Mouse (Mus musculus) heart, embryonic 13.5 days (tissue): ENCODE measurements around the gene Cbx6. TPM values are rescaled to one million over a fixed set of nuclear protein-coding genes. Genes with fewer than 3 reads are reported as not detected.
A peak's percentile ranks its signal among the peaks of the same experiment; 100 is the strongest.
"Not testable (repeated sequence)": the region's sequence is repeated elsewhere in the genome, so short reads cannot be mapped to it uniquely, and the experiment has no call there.

Experiments
- ATAC-seq: fragments of 200-750 bp; cut with Nextera tagmentation; 2 replicates; pipeline ENCODE4 v1.8.0; 2017; ENCODE audit warnings: moderate TSS enrichment; ENCODE audit not compliant: insufficient number of reproducible peaks, low FRiP score, low TSS enrichment; ENCODE audit errors: extremely low read depth
- H3K27ac ChIP-seq: fragments of 300-500 bp; sonication (generic); replicated peaks from 2 replicates; pipeline ENCODE4 v1.5.1; 2015; ENCODE audit warnings: moderate library complexity, mild to moderate bottlenecking, inconsistent platforms
- H3K27me3 ChIP-seq: fragments of 300-500 bp; sonication (generic); replicated peaks from 2 replicates; pipeline ENCODE4 v1.6.1; 2015; ENCODE audit warnings: mild to moderate bottlenecking, inconsistent platforms
- H3K36me3 ChIP-seq: fragments of 300-500 bp; sonication (generic); 2 replicates; pipeline ENCODE4 v1.6.1; 2015; ENCODE audit warnings: mild to moderate bottlenecking, inconsistent platforms
- H3K4me1 ChIP-seq: fragments of 300-500 bp; sonication (generic); 2 replicates; pipeline ENCODE4 v1.6.1; 2015; ENCODE audit warnings: inconsistent platforms
- H3K4me2 ChIP-seq: fragments of 300-500 bp; sonication (generic); 2 replicates; pipeline ENCODE4 v1.6.1; 2015; ENCODE audit warnings: inconsistent platforms, mild to moderate bottlenecking, moderate library complexity
- H3K4me3 ChIP-seq: fragments of 300-500 bp; sonication (generic); 2 replicates; pipeline ENCODE4 v1.5.1; 2015; ENCODE audit warnings: moderate library complexity, mild to moderate bottlenecking, inconsistent platforms
- H3K9ac ChIP-seq: fragments of 300-500 bp; sonication (generic); 2 replicates; pipeline ENCODE4 v1.6.1; 2015; ENCODE audit warnings: inconsistent platforms, mild to moderate bottlenecking, moderate library complexity
- H3K9me3 ChIP-seq: fragments of 300-500 bp; sonication (generic); 2 replicates; pipeline ENCODE4 v1.6.1; 2016; ENCODE audit warnings: inconsistent platforms
- WGBS: fragments of 180-500 bp; shearing (Covaris S2); methylation state at CpG from one replicate; pipeline ENCODE4 v1.1.7; 2015; ENCODE audit warnings: mixed read lengths; 5-methylcytosine and 5-hydroxymethylcytosine counted together
- polyA plus RNA-seq: library from polyadenylated mRNA; unstranded; fragments of >200 nt; fragmentation: Nextera tagmentation; extraction: Ambion mirVana; gene quantifications from 2 replicates; pipeline ENCODE4 v1.2.1, GENCODE M21; 2015

Gene Cbx6
- polyA plus RNA-seq, 1 experiment from 2014 or later, result 48.6 TPM

DNA sequence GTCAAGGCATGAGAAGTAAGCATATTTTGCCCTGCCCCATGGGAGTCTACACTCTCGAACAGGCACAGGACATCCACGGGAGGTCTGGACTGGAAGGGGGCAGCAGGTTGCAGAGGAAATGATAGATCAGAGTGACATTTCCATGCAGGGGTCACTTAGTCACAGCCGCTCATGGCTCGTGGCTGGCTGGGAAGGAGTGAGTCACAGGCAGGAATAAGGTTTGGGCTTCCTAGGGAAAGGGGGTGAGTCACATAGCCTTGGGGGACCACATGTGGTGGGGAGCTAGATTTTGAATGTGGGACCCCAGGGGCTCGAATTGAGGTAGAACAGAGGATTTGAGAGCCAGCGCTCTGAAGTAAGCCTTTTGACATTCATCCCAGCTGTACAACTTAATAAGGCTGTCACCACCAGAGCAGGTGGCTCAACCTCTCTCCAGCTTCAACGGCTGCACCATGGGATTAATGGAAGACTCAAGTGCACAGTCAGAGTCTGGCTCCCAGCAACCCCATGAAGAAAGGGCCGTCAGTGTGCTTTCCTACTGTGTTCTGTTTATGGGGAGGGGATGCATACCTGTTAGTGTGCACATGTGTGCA lies 20.7 kb downstream of the Cbx6 start:
- ATAC-seq, result no peak
- Histone ChIP-seq H3K9me3 (peaks cover 4% of the 10 kb centered on the region; the same call in 1 of the 2 replicates), H3K27me3 (peaks cover 36% of the 10 kb centered on the region), H3K36me3 (no peaks in the 10 kb centered on the region), H3K27ac (no peak overlapping the region), H3K4me1 (0 out of 2 replicates have a peak, but pooled peaks cover 2% of the 10 kb centered on the region), H3K9ac (no peak overlapping the region), H3K4me2 (no peak overlapping the region), H3K4me3 (no peak overlapping the region)
- WGBS, result 50% methylated on average over 8 of the region's 8 CpGs

DNA sequence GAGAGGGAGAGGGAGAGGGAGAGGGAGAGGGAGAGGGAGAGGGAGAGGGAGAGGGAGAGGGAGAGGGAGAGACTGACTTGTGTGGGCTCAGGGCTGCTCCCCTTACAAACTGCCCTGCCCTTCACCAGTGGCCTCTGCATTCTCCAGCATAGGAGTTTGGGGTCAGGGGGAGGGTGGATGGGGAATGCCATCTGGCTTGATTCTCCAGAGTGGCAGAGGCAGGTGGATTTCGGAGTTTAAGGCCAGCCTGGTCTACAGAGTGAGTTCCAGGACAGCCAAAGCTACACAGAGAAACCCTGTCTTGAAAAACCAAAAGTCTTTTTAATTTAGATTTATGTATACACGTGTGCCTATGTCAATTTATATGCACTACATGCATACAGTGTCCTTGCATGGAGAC lies 21.6 kb downstream of the Cbx6 start:
- not testable (repeated sequence) for ATAC-seq, H3K9me3 ChIP-seq, H3K36me3 ChIP-seq, H3K9ac ChIP-seq, H3K4me1 ChIP-seq, H3K27ac ChIP-seq, H3K4me2 ChIP-seq, H3K4me3 ChIP-seq
- H3K27me3 ChIP-seq, result peaks cover 45% of the 10 kb centered on the region
- WGBS, result 38% methylated on average over 2 of the region's 2 CpGs

DNA sequence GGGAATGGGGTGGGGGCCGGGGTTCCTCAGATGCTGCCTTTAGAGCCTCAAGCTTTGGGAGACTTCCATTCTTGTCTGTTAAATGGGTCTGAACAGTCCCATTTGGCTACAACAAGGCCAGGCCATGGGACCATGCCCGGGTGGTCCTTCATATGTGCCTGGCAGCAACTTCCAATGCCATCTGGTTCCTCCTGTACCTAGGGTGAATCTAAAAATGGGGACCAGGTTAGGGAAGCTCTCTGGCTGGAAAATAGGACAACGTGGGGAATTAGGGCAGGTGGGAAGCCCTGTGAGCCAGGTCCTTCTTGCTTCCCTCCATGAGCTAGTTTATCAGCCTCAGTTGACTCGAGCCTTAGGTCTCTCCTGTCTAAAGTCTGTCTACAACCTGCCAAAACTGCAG lies 23.5 kb downstream of the Cbx6 start:
- 54% methylated on average over 4 of the region's 4 CpGs for WGBS
- Histone ChIP-seq H3K27me3 (peaks cover 64% of the 10 kb centered on the region), H3K36me3 (no peaks in the 10 kb centered on the region), H3K4me2 (no peak overlapping the region), H3K27ac (no peak overlapping the region), H3K4me1 (0 out of 2 replicates have a peak, but pooled peaks cover 2% of the 10 kb centered on the region), H3K9ac (no peak overlapping the region), H3K9me3 (no peaks in the 10 kb centered on the region), H3K4me3 (no peak overlapping the region)
- ATAC-seq, result no peak

DNA sequence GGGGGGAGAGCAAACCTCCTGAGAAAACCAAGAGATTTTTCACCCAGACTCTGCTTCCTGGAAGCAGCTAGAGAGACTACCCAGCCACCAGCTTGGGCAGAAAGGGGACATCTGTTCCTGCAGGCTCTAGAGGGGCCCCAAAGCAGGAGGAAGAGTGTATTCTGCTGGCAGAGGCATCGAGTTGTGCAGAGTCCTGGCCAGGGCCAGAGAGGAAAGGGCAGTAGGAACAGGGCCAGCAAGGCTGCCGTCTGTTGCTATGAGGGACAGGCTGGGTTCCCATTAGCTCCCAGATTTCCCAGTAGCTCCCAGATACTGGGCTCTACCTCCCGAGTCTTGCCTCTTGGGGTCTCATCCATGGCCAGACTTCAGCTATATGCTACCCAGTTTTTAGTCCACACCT lies 24.4 kb downstream of the Cbx6 start:
- Histone ChIP-seq H3K4me3 (no peak overlapping the region), H3K4me1 (peaks cover 3% of the 10 kb centered on the region; the same call in 1 of the 2 replicates), H3K9me3 (no peaks in the 10 kb centered on the region), H3K27me3 (peaks cover 70% of the 10 kb centered on the region), H3K27ac (no peak overlapping the region), H3K4me2 (no peak overlapping the region), H3K36me3 (no peaks in the 10 kb centered on the region), H3K9ac (no peak overlapping the region)
- ATAC-seq, result no peak
- WGBS, result 49% methylated on average over 3 of the region's 3 CpGs

DNA sequence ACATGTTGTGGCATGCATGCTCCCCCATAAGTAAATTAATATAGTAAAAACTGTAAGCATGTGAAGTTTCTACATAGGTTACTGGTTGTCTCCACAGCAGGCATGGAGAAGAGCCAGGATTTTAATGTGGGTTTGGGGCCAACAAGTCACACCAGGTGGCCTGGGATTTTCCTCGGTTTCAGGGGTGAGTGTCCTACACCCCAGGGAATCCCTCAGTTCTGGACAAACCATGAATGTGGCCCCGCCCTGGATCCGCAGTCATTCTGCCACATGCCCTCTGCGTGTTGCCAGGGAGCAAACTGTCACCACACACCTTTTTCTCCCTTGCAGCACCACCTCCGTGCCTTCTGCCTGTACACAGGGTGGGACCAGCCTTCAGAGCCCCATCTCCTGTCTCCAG lies 25.8 kb downstream of the Cbx6 start:
- Histone ChIP-seq H3K27me3 (peaks cover 84% of the 10 kb centered on the region), H3K4me2 (no peak overlapping the region), H3K36me3 (no peaks in the 10 kb centered on the region), H3K27ac (no peak overlapping the region), H3K4me3 (no peak overlapping the region), H3K4me1 (peaks cover 13% of the 10 kb centered on the region), H3K9ac (no peak overlapping the region), H3K9me3 (no peaks in the 10 kb centered on the region)
- ATAC-seq, result no peak
- WGBS, result 53% methylated on average over 5 of the region's 5 CpGs

DNA sequence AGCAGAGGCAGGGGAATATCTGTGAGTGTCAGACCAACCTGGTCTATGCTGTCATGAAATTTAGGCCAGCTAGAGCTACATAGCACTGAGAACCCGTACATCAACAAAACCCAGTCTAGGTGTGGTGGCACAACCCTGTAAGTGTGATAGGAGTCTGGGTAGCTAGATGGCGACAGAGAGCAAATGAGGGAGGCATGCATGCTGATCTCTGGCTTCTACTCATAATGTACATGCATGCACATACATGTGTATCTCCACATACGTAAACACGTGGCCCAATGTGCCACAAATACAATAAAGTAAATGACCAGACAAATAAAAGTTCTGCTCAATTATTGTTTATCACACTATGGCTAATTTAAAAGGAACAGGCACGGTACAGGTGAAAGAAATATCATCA lies 26.4 kb downstream of the Cbx6 start:
- no peak overlapping the region for H3K4me2 ChIP-seq
- peaks cover 17% of the 10 kb centered on the region for H3K4me1 ChIP-seq
- no peaks in the 10 kb centered on the region for H3K36me3 ChIP-seq
- peaks cover 90% of the 10 kb centered on the region for H3K27me3 ChIP-seq
- H3K9ac ChIP-seq, result no peak overlapping the region
- WGBS, result 29% methylated on average over 5 of the region's 5 CpGs
- ATAC-seq, result no peak
- no peak overlapping the region for H3K4me3 ChIP-seq
- H3K9me3 ChIP-seq, result no peaks in the 10 kb centered on the region
- no peak overlapping the region for H3K27ac ChIP-seq

DNA sequence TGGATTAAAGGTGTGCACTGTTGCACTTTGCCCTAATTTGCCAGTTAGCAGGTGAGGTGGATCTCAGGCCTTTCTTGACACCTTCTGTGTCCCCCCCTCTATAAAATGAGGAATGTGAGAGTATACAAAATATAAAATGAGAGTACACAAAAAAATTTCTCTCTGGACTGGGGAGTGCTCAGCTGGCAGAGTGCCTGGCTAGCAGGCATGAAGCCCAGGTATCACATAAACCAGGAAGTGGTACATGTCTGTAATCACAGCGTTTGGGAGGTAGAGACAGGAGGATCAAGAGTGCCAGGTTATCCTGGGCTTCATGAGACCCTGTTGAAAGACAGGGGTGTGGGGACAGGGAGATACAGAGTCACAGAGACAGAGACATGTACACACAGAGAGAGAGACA lies 27.4 kb downstream of the Cbx6 start:
- H3K27me3 ChIP-seq, result peaks cover 98% of the 10 kb centered on the region
- no peak for ATAC-seq
- H3K4me1 ChIP-seq, result peaks cover 17% of the 10 kb centered on the region
- H3K9ac ChIP-seq, result no peak overlapping the region
- no peaks in the 10 kb centered on the region for H3K36me3 ChIP-seq
- H3K4me3 ChIP-seq, result no peak overlapping the region
- no peak overlapping the region for H3K27ac ChIP-seq
- no peaks in the 10 kb centered on the region for H3K9me3 ChIP-seq
- no peak overlapping the region for H3K4me2 ChIP-seq
- 46% methylated on average over 1 of the region's 1 CpGs for WGBS

DNA sequence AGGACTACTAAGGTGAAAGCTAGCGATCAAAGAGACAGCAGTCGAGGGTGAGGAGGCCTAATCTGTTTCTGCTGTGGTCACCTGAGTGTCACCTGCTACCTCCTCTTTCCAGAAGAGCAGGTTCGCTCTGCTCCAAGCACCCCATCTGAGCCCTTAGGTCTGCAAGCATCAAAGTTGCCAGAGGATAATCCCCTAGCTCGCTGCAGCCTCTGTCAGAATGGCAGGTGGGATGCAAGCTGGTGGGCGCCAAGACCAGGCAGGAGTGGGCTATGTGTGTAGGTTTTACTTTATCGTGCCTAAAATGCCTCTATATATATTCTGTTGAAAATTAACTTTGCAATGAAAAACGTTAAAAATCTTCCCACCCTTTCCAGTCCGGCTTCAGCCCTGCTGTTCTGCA lies 29.2 kb downstream of the Cbx6 start:
- Histone ChIP-seq H3K4me1 (peaks cover 15% of the 10 kb centered on the region), H3K36me3 (no peaks in the 10 kb centered on the region), H3K9ac (no peak overlapping the region), H3K9me3 (no peaks in the 10 kb centered on the region), H3K4me2 (peak overlapping the region; percentile 90), H3K27me3 (peaks cover 100% of the 10 kb centered on the region), H3K27ac (no peak overlapping the region), H3K4me3 (peak overlapping the region; percentile 69; the same call in 1 of the 2 replicates)
- WGBS, result 20% methylated on average over 8 of the region's 8 CpGs
- ATAC-seq, result no peak

DNA sequence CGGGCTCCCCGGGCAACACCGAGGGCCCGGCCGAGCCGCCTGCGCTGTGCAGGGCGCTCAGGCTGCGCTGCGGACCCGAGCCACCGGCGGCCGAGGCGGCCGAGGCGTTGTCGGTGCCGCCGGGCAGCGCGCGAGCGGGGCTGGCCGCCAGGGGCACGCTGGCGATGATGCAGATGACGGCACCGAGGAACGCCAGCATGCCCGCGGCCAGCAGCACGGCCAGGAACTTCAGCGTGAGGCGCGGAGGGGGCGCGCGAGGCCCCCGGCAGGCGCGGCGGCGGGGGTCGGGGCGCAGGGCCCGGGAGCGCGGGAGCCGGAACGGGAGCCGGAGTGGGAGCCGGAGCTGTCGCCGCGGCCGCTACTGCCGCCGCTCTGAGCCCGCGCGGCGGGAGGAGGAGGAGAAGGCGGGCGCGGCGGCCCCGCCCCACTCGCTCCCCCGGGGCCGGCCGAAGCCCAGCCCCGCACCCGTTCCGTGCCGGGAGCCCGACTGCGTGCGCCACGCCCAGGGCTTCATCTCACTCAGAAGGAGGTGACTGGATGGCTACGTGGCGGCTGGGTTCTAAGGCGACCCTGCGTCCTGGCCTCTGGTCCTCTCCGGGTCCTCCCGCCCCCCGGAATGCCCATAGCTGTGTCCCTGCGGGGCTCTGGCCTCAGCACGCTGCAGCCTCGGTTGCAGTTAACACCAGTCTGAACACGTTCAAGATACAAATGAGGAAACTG lies 30.0 kb downstream of the Cbx6 start, which contains the start of gene Nptxr:
Gene Nptxr (minus strand): TSS at position 415 of the 720 bp plus-strand sequence.
- no peaks in the 10 kb centered on the region for H3K36me3 ChIP-seq
- peak within 1 kb of the TSS; percentile 90 for H3K4me2 ChIP-seq
- H3K27me3 ChIP-seq, result peaks cover 99% of the 10 kb centered on the region
- under 1% methylated on average over 64 of the region's 91 CpGs for WGBS
- H3K4me1 ChIP-seq, result peaks cover 15% of the 10 kb centered on the region
- peak; percentile 40; the same call in 1 of the 2 replicates for ATAC-seq
- H3K27ac ChIP-seq, result no peak within 1 kb of the TSS
- peak within 1 kb of the TSS; percentile 69 for H3K4me3 ChIP-seq
- H3K9ac ChIP-seq, result peak within 1 kb of the TSS; percentile 81
- no peaks in the 10 kb centered on the region for H3K9me3 ChIP-seq

DNA sequence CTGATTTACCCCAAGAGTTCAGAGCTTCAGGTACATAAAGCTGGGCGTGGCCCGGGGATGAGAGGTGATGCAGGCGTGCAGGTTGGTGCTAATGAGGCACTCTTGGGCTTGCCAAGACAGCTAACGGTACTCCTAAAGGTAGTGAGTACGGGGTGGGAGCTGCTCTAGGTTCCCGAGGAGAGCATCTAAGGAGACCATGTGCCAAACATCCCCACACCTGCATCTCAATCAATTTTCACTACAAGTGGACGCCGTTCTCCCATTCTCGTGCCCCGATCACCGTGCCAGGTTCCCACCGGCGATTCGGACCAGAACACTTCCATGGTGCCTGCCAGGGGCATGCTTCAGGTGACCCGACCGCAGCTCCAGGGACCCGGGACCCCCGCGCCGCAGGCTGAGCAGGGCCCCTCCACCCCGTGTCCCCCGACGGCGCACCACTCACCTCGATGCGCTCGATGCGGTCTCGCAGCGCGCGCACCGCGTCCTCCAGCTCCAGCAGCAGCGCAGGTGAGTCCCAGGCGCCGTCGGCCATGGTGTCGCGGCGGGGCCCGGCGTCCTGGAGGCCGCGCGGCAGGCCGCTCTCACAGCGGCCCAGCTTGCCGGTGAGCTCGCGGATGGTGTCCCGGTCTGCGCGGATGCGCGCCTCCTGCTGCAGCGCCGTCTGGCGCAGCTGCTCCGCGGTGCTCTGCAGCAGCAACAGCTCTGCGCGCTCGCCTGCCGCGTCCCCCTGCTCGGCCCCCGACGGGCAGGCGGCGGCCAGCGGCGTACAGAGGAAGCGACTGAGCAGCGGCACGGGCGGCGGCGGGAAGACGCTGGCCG lies 30.7 kb downstream of the Cbx6 start:
- H3K27me3 ChIP-seq, result peaks cover 97% of the 10 kb centered on the region
- ATAC-seq, result no peak
- H3K27ac ChIP-seq, result no peak overlapping the region
- no peaks in the 10 kb centered on the region for H3K9me3 ChIP-seq
- peak overlapping the region; percentile 90 for H3K4me2 ChIP-seq
- peaks cover 15% of the 10 kb centered on the region for H3K4me1 ChIP-seq
- 5% methylated on average over 79 of the region's 81 CpGs for WGBS
- peak overlapping the region; percentile 69 for H3K4me3 ChIP-seq
- no peaks in the 10 kb centered on the region for H3K36me3 ChIP-seq
- peak overlapping the region; percentile 81 for H3K9ac ChIP-seq

DNA sequence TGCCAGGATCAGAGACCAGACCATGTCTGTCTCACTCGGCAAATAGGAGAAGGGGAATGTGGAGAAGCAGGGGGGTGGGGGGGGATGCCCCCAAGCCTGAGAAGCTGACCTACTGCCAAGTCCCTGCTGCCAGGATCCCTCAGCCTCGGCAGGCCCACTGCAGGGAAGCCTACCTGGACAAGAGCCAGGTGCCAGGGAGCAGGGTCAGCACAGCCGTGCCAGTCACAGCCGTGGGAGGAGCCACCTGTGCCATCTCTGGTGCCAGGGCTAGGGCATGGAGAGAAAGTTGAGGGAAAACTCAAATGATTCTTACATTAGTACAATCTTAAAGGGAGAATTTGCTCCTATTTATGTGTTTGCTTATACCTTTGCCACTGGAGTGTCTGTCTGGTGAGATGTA lies 32.2 kb downstream of the Cbx6 start:
- H3K4me1 ChIP-seq, result peaks cover 15% of the 10 kb centered on the region
- H3K4me2 ChIP-seq, result no peak overlapping the region
- H3K27ac ChIP-seq, result no peak overlapping the region
- no peak overlapping the region for H3K9ac ChIP-seq
- no peak overlapping the region for H3K4me3 ChIP-seq
- ATAC-seq, result no peak
- no peaks in the 10 kb centered on the region for H3K36me3 ChIP-seq
- WGBS, result 55% methylated on average over 4 of the region's 4 CpGs
- H3K9me3 ChIP-seq, result no peaks in the 10 kb centered on the region
- peaks cover 86% of the 10 kb centered on the region for H3K27me3 ChIP-seq
